ENCODE assay signal across 8 mouse cellular contexts in the genomic region with DNA sequence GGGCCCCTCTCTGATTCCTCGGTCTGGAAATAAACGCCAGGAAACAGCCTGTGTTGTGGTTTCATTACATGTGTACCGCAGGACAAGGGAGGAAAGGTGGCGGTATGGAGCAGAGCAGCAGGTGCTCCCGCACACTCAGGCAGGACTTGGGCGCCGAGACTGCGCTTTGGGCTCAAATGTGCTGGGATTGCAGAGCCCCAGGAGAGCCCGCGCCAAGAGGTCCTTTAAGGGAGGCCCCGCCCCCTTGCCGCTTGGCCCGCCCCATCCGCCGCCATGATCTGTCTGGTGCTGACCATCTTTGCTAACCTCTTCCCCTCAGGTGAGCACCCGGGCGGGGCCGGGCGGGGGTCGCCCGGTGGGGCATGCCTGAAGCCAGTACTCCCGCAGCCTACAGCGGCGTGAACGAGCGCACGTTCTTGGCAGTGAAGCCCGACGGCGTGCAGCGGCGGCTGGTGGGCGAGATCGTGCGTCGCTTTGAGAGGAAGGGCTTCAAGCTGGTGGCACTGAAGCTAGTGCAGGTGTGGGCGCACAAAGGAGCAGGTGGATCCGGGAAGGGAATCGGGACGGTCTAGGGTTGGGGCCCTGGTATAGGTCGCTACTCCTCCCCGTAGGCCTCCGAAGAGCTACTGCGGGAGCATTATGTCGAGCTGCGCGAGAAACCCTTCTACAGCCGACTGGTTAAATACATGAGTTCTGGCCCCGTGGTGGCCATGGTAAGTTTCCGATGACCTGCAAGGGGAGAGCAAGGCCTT. TPM values are rescaled to one million over a fixed set of nuclear protein-coding genes. Genes with fewer than 3 reads are reported as not detected.
A peak's percentile ranks its signal among the peaks of the same experiment; 100 is the strongest.
DNase-seq lines count a peak whose midpoint lies in the region; ATAC-seq and TF ChIP-seq lines count a peak whose summit lies in the region.

A gene (plus strand): TSS at position 260 of the 752 bp plus-strand sequence.

- H3K9me3 ChIP-seq in forebrain, embryonic 16.5 days (ENCODE audit: control insufficient read depth, low read length), result no peaks in the 10 kb centered on the region
- H3K9me3 ChIP-seq in lung, postnatal 0 days (ENCODE audit: low read length), result no peaks in the 10 kb centered on the region

- peak; percentile 41; the same call in 1 of the 2 replicates for TF ChIP-seq CTCF in lung, postnatal 0 days (IDR thresholded peaks at IDR 0.05)

- peak within 1 kb of the TSS; percentile 87 for H3K4me3 ChIP-seq in forebrain, embryonic 16.5 days (replicated peaks; ENCODE audit: low read length)
- peak within 1 kb of the TSS; percentile 72 for H3K4me3 ChIP-seq in lung, postnatal 0 days (ENCODE audit: low read depth, low read length)

- H3K4me2 ChIP-seq in forebrain, embryonic 16.5 days (ENCODE audit: low read length), result peak within 1 kb of the TSS; percentile 92
- H3K4me2 ChIP-seq in lung, postnatal 0 days (replicated peaks; ENCODE audit: low read depth, low read length), result peak within 1 kb of the TSS; percentile 70

- H3K27me3 ChIP-seq in forebrain, embryonic 16.5 days (replicated peaks; ENCODE audit: control insufficient read depth, insufficient read depth, low read length), result no peaks in the 10 kb centered on the region
- no peaks in the 10 kb centered on the region for H3K27me3 ChIP-seq in lung, postnatal 0 days (replicated peaks; ENCODE audit: insufficient read depth, low read length)

- peaks cover 31% of the 10 kb centered on the region for H3K4me1 ChIP-seq in forebrain, embryonic 16.5 days (replicated peaks; ENCODE audit: control insufficient read depth, insufficient read depth, low read length)
- H3K4me1 ChIP-seq in lung, postnatal 0 days (ENCODE audit: insufficient read depth, low read depth, low read length), result peaks cover 4% of the 10 kb centered on the region; the same call in 1 of the 2 replicates

- no peak for TF ChIP-seq EP300 in lung, postnatal 0 days (IDR thresholded peaks at IDR 0.05)

- peak; percentile 80 for DNase-seq in Muller cell, postnatal 12 days (ENCODE audit: inconsistent ontology term)
- peak; percentile 75 to 80 for DNase-seq in cerebellum, adult 18-20 months
- DNase-seq in heart, postnatal 4 days, result peak; percentile 78
- DNase-seq in layer of hippocampus, adult 8-10 months (ENCODE audit: low spot score in 2 of 2), result peak in 1 of 2 experiments; percentile 67
- peak; percentile 86 for DNase-seq in lung, postnatal 0 days (ENCODE audit: low spot score)
- peak; percentile 63 for DNase-seq in ovary, postnatal 14 days (ENCODE audit: low spot score)
- peak; percentile 62 to 67 for DNase-seq in thymus, postnatal 10 days (ENCODE audit: low spot score in 2 of 2)

- H3K27ac ChIP-seq in forebrain, embryonic 16.5 days (ENCODE audit: low read length), result peak within 1 kb of the TSS; percentile 87
- peak within 1 kb of the TSS; percentile 81 for H3K27ac ChIP-seq in lung, postnatal 0 days (ENCODE audit: low read length)

- peaks cover 22% of the 10 kb centered on the region for H3K36me3 ChIP-seq in forebrain, embryonic 16.5 days (ENCODE audit: control insufficient read depth, insufficient read depth)
- peaks cover 37% of the 10 kb centered on the region for H3K36me3 ChIP-seq in lung, postnatal 0 days (ENCODE audit: insufficient read depth, low read length)

- peak within 1 kb of the TSS; percentile 84 for H3K9ac ChIP-seq in forebrain, embryonic 16.5 days (replicated peaks; ENCODE audit: low read depth, low read length)
- H3K9ac ChIP-seq in lung, postnatal 0 days (replicated peaks; ENCODE audit: low read depth), result peak within 1 kb of the TSS; percentile 88

- peak; percentile 75 for ATAC-seq in forebrain, embryonic 16.5 days
- peak; percentile 76 for ATAC-seq in lung, postnatal 0 days

- under 1% methylated on average over 50 of the region's 50 CpGs for WGBS in forebrain, embryonic 16.5 days
- under 1% methylated on average over 49 of the region's 50 CpGs for WGBS in lung, postnatal 0 days

RNA-seq across cellular contexts. Expression of the gene that starts here (rescaled TPM):
- polyA plus RNA-seq in forebrain, embryonic 16.5 days (2015; fragmentation: Nextera tagmentation; extraction: Ambion mirVana), result 63.4 and 76.1 TPM in 2 replicates
- total RNA-seq in heart, postnatal 4 days (2021), result 10 to 100 TPM; 33.6 to 42.8 TPM
- 10 to 100 TPM; 50.9 to 64.2 (median 51.9) TPM for total RNA-seq in layer of hippocampus, adult 8-10 months (2022)
- 44.3 and 44.7 TPM in 2 replicates for polyA plus RNA-seq in lung, postnatal 0 days (2015; fragmentation: Nextera tagmentation; extraction: Ambion mirVana)
